Mouse (Mus musculus): ENCODE results near the gene Cmtm7. TPM values are rescaled to one million over a fixed set of nuclear protein-coding genes. Genes with fewer than 3 reads are reported as not detected.

The Cmtm7 gene
- 43.9 and 50.9 TPM in 2 replicates for polyA plus RNA-seq (2016; fragmentation: Nextera tagmentation; extraction: Ambion mirVana)

- Histone ChIP-seq H3K4me2 (replicated peaks) (peak within 1 kb of the TSS; percentile 92), H3K4me1 (peaks cover 23% of the 10 kb centered on the region), H3K9me3 (replicated peaks) (no peaks in the 10 kb centered on the region), H3K36me3 (no peaks in the 10 kb centered on the region), H3K9ac (peak within 1 kb of the TSS; percentile 63), H3K4me3 (peak within 1 kb of the TSS; percentile 55), H3K27ac (peak within 1 kb of the TSS; percentile 1; the same call in 1 of the 2 replicates), H3K27me3 (no peaks in the 10 kb centered on the region; the same call in 1 of the 2 replicates)
- WGBS, result under 1% methylated on average over 50 of the region's 54 CpGs
- peak; percentile 79 for ATAC-seq (ENCODE audit: low FRiP score)
Observed at GRCm38 (mm10) chr9:114781526-114782212, at the start of gene Cmtm7. Gene Cmtm7 (minus strand): TSS chr9:114781856.

GRCm38 (mm10) chr9:114830351-114830750, 48.7 kb upstream of the Cmtm7 start:
- H3K9me3 ChIP-seq (replicated peaks), result no peaks in the 10 kb centered on the region
- no peak for ATAC-seq (ENCODE audit: low FRiP score)
- H3K4me3 ChIP-seq, result no peak overlapping the region
- H3K36me3 ChIP-seq, result no peaks in the 10 kb centered on the region
- no peak overlapping the region for H3K27ac ChIP-seq
- H3K4me2 ChIP-seq (replicated peaks), result no peak overlapping the region
- H3K9ac ChIP-seq, result no peak overlapping the region
- 39% methylated on average over 7 of the region's 7 CpGs for WGBS
- no peaks in the 10 kb centered on the region for H3K27me3 ChIP-seq
- 0 out of 2 replicates have a peak, but pooled peaks cover 2% of the 10 kb centered on the region for H3K4me1 ChIP-seq

GRCm38 (mm10) chr9:114829669-114830068, 48.0 kb upstream of the Cmtm7 start:
- H3K27ac ChIP-seq, result no peak overlapping the region
- no peak for ATAC-seq (ENCODE audit: low FRiP score)
- H3K4me2 ChIP-seq (replicated peaks), result no peak overlapping the region
- 0 out of 2 replicates have a peak, but pooled peaks cover 2% of the 10 kb centered on the region for H3K4me1 ChIP-seq
- WGBS, result 87% methylated on average over 8 of the region's 8 CpGs
- H3K9ac ChIP-seq, result no peak overlapping the region
- no peaks in the 10 kb centered on the region for H3K9me3 ChIP-seq (replicated peaks)
- H3K4me3 ChIP-seq, result no peak overlapping the region
- no peaks in the 10 kb centered on the region for H3K36me3 ChIP-seq
- no peaks in the 10 kb centered on the region for H3K27me3 ChIP-seq

GRCm38 (mm10) chr9:114828377-114828776, 46.7 kb upstream of the Cmtm7 start:
- Histone ChIP-seq H3K36me3 (no peaks in the 10 kb centered on the region), H3K9ac (no peak overlapping the region), H3K4me1 (0 out of 2 replicates have a peak, but pooled peaks cover 2% of the 10 kb centered on the region), H3K4me2 (replicated peaks) (no peak overlapping the region), H3K4me3 (no peak overlapping the region), H3K27ac (no peak overlapping the region), H3K9me3 (replicated peaks) (no peaks in the 10 kb centered on the region), H3K27me3 (no peaks in the 10 kb centered on the region)
- no peak for ATAC-seq (ENCODE audit: low FRiP score)
- 95% methylated on average over 6 of the region's 6 CpGs for WGBS

- H3K27ac ChIP-seq, result no peak overlapping the region
- 41% methylated on average over 1 of the region's 1 CpGs for WGBS
- H3K9ac ChIP-seq, result no peak overlapping the region
- no peak for ATAC-seq (ENCODE audit: low FRiP score)
- H3K9me3 ChIP-seq (replicated peaks), result no peaks in the 10 kb centered on the region
- H3K4me3 ChIP-seq, result no peak overlapping the region
- H3K4me1 ChIP-seq, result 0 out of 2 replicates have a peak, but pooled peaks cover 2% of the 10 kb centered on the region
- no peaks in the 10 kb centered on the region for H3K27me3 ChIP-seq
- no peak overlapping the region for H3K4me2 ChIP-seq (replicated peaks)
- no peaks in the 10 kb centered on the region for H3K36me3 ChIP-seq
Observed at GRCm38 (mm10) chr9:114827242-114827852, 45.7 kb upstream of the Cmtm7 start.

GRCm38 (mm10) chr9:114824166-114824565, 42.5 kb upstream of the Cmtm7 start:
- H3K9me3 ChIP-seq (replicated peaks), result no peaks in the 10 kb centered on the region
- WGBS, result 95% methylated on average over 7 of the region's 7 CpGs
- H3K27me3 ChIP-seq, result no peaks in the 10 kb centered on the region
- no peaks in the 10 kb centered on the region for H3K36me3 ChIP-seq
- no peaks in the 10 kb centered on the region for H3K4me1 ChIP-seq
- no peak overlapping the region for H3K4me3 ChIP-seq
- H3K4me2 ChIP-seq (replicated peaks), result no peak overlapping the region
- no peak overlapping the region for H3K27ac ChIP-seq
- no peak for ATAC-seq (ENCODE audit: low FRiP score)
- H3K9ac ChIP-seq, result no peak overlapping the region

GRCm38 (mm10) chr9:114821548-114822289, 40.1 kb upstream of the Cmtm7 start:
- Histone ChIP-seq H3K36me3 (no peaks in the 10 kb centered on the region), H3K27ac (no peak overlapping the region), H3K4me3 (no peak overlapping the region), H3K4me2 (replicated peaks) (no peak overlapping the region), H3K9me3 (replicated peaks) (no peaks in the 10 kb centered on the region), H3K27me3 (no peaks in the 10 kb centered on the region), H3K4me1 (no peaks in the 10 kb centered on the region), H3K9ac (no peak overlapping the region)
- 90% methylated on average over 15 of the region's 15 CpGs for WGBS
- no peak for ATAC-seq (ENCODE audit: low FRiP score)

GRCm38 (mm10) chr9:114818918-114819317, 37.3 kb upstream of the Cmtm7 start:
- H3K4me3 ChIP-seq, result no peak overlapping the region
- H3K9me3 ChIP-seq (replicated peaks), result no peaks in the 10 kb centered on the region
- 80% methylated on average over 3 of the region's 3 CpGs for WGBS
- no peak overlapping the region for H3K9ac ChIP-seq
- H3K27me3 ChIP-seq, result no peaks in the 10 kb centered on the region
- no peaks in the 10 kb centered on the region for H3K36me3 ChIP-seq
- no peak overlapping the region for H3K4me2 ChIP-seq (replicated peaks)
- no peak overlapping the region for H3K27ac ChIP-seq
- no peak for ATAC-seq (ENCODE audit: low FRiP score)
- H3K4me1 ChIP-seq, result no peaks in the 10 kb centered on the region

- H3K9ac ChIP-seq, result no peak overlapping the region
- H3K9me3 ChIP-seq (replicated peaks), result no peaks in the 10 kb centered on the region
- no peak overlapping the region for H3K4me2 ChIP-seq (replicated peaks)
- no peaks in the 10 kb centered on the region for H3K4me1 ChIP-seq
- H3K27ac ChIP-seq, result no peak overlapping the region
- H3K36me3 ChIP-seq, result no peaks in the 10 kb centered on the region
- H3K27me3 ChIP-seq, result no peaks in the 10 kb centered on the region
- no peak for ATAC-seq (ENCODE audit: low FRiP score)
- 72% methylated on average over 7 of the region's 7 CpGs for WGBS
- no peak overlapping the region for H3K4me3 ChIP-seq
Observed at GRCm38 (mm10) chr9:114817012-114817411, 35.4 kb upstream of the Cmtm7 start.

- Histone ChIP-seq H3K4me1 (no peaks in the 10 kb centered on the region), H3K4me3 (no peak overlapping the region), H3K27me3 (no peaks in the 10 kb centered on the region), H3K36me3 (no peaks in the 10 kb centered on the region), H3K27ac (no peak overlapping the region), H3K4me2 (replicated peaks) (no peak overlapping the region), H3K9ac (no peak overlapping the region), H3K9me3 (replicated peaks) (no peaks in the 10 kb centered on the region)
- 97% methylated on average over 7 of the region's 7 CpGs for WGBS
- ATAC-seq (ENCODE audit: low FRiP score), result no peak
Observed at GRCm38 (mm10) chr9:114816121-114816520, 34.5 kb upstream of the Cmtm7 start.

- no peaks in the 10 kb centered on the region for H3K9me3 ChIP-seq (replicated peaks)
- no peaks in the 10 kb centered on the region for H3K4me1 ChIP-seq
- H3K27ac ChIP-seq, result no peak overlapping the region
- WGBS, result 74% methylated on average over 4 of the region's 4 CpGs
- no peak for ATAC-seq (ENCODE audit: low FRiP score)
- H3K27me3 ChIP-seq, result no peaks in the 10 kb centered on the region
- H3K36me3 ChIP-seq, result no peaks in the 10 kb centered on the region
- H3K4me3 ChIP-seq, result no peak overlapping the region
- H3K9ac ChIP-seq, result no peak overlapping the region
- H3K4me2 ChIP-seq (replicated peaks), result no peak overlapping the region
Observed at GRCm38 (mm10) chr9:114815315-114815714, 33.7 kb upstream of the Cmtm7 start.

GRCm38 (mm10) chr9:114812001-114812400, 30.3 kb upstream of the Cmtm7 start:
- ATAC-seq (ENCODE audit: low FRiP score), result no peak
- Histone ChIP-seq H3K27ac (no peak overlapping the region), H3K4me3 (no peak overlapping the region), H3K4me2 (replicated peaks) (no peak overlapping the region), H3K36me3 (no peaks in the 10 kb centered on the region), H3K9ac (no peak overlapping the region), H3K27me3 (no peaks in the 10 kb centered on the region), H3K4me1 (no peaks in the 10 kb centered on the region), H3K9me3 (replicated peaks) (no peaks in the 10 kb centered on the region)
- 85% methylated on average over 4 of the region's 4 CpGs for WGBS
